Mouse (Mus musculus) cerebellum, adult 8-10 months (tissue): Measurements from ENCODE around the gene Ctf2.

Experiments
- DNase-seq: peaks from one replicate; pipeline ENCODE4 v3.0.0; 2022

The Ctf2 gene

DNA sequence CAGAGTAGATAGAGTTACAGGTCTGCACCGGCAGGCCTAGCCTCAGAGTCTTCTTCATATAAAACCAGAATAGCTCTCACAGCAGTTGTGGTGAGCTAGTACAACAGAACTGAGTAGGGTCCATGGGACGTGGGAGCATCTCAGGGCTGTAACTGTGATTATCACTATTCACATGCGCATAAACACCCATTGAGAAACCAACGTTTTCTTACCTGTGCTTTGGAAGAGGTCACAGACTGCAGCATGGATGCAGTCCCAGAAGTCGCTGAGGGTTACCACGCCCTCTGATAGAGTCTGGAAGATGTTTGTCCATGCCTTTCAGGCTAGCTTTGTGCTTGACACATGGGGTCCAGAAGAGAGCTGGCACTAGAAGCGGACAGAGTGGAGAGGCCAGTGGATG, 21.8 kb upstream of the Ctf2 start:
- no peak for DNase-seq

DNA sequence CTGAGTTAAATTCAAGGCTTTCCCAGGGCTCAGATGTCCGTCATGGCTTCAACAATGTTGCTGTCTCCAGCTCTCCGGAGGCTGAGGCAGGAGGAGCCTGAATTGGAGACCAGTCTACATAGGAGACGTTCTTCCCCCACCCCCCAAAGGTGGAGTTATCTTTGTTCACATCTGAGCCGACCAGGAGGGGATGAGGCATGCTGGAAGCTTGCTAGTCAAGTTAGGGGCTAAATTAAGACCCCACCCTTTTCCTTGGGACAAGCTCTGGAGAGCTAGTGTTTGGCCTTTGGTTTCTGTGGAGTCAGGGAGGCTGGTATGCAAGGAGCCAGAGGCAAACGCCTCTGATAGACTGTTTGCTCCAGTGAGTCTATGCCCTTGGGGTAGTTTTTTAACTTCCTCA, 21.2 kb upstream of the Ctf2 start:
- no peak for DNase-seq

DNA sequence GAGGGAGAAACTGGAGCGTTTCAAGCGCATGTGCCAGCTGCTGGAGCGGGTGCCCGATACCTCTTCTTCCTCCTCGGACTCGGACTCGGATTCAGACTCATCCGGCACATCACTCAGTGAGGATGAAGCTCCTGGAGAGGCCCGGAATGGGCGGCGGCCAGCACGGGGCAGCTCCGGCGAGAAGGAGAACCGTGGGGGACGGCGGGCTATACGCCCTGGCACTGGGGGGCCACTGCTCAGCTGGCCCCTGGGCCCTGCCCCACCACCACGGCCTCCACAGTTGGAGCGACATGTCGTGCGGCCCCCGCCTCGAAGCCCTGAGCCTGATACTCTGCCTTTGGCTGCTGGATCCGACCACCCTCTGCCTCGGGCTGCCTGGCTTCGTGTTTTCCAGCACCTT, 20.1 kb upstream of the Ctf2 start:
- DNase-seq, result peak; percentile 35

DNA sequence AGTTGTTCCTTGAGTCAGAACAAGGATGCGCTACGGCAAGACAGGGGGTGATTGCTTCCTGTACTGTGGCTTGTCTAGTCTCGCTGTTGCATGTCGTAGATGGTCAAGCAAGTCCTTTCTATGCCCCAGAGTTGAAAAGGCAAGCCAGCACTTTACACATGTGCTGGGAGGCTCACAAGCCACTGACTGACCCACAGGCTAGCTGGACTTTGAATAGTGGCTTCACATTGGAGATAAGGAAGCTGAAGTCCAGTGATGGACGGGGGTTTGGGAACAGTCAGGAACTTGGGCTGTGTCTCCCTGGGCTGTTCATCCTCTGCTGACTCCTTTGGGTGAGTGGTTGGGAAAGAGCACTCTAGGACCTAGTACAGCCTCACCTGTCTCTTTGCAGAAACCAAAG, 19.7 kb upstream of the Ctf2 start:
- DNase-seq, result no peak

DNA sequence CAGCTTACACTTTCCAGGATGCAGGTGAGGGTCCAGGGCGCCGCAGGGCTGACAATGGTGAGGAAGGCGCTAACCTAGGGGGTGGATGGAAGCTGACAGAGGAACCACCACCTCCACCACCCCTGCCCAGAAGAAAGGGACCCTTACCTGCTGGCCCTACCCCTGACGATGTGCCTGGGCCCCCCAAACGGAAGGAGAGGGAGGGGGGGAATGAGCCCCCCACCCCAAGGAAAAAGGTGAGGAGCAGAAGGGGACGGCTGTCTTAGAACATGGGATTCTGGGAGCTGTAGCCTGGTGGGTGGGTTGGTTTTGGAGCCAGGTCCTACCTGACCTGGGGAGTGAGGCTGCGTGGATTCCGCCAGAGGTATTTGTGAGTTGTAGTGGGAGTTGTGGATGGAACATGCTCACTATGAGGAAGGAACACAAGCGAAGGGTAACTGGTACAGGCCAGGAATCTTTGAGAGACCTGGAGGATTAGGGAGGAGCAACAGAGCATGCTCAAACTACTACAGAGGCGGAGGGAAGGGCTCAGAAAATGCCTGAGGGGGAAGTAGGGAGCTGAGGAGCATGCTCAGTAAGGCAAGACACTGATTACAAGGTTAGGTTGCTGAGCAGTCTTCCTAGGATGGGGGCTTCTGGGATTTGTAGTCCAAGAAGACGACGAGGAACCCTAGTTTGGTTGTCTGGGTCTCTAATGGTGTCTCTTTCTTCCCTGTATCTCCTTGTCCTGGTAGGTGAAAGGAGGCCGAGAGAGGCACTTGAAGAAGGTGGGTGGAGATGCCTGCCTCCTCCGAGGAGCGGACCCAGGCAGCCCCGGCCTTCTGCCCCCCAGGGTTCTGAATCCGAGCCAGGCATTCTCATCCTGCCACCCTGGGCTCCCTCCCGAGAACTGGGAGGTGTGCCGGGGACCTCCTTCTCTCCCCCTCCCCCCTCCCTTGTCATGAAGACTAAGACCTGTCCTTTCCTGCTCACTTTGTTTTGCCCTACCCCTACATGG, 18.5 kb upstream of the Ctf2 start:
- peak; percentile 42 for DNase-seq

DNA sequence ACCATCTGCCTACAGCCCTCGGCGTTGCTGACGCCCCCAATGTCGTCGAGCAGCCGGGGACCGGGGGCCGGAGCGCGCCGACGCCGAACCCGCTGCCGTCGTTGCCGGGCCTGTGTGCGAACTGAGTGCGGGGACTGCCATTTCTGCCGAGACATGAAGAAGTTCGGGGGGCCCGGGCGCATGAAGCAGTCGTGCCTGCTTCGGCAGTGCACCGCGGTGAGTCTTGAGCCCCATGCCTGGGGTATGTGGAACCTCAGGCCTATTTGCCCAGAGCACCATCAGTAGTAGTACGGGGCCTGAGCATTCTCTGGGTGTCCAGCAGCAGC, 16.2 kb upstream of the Ctf2 start:
- DNase-seq, result no peak

DNA sequence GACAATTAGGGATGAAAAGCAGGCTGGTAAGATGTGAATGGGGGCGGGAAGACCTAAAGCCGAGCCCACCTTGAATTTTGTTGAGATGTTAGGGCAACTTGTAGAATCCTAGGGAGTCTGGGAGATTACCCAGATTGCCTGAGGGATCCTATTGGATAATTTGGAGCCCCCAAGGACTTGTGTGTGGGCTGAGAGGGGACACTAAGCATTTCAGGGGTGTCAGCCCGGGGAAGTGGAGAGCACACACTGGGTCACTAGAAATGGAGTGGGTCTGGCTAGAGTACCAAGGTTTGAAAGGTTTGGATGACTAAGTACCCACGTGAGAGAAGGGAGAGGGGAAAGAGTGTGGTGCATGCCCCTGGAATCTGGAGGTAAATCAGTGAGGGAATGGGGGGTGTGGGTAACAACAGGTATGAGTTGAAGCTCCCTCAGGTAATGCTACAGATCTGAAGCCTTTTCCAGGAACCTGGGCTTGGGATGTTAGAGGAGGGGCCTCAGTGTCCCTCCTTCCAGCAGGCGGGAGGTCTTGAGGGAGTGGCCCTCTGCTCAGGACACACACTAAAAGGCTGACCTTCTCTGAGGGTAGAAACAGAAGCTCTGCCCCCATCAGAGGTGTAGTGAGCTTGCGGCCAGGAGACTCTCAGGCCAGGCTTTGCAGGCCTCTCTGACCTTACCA, 15.7 kb upstream of the Ctf2 start:
- DNase-seq, result peak; percentile 45

DNA sequence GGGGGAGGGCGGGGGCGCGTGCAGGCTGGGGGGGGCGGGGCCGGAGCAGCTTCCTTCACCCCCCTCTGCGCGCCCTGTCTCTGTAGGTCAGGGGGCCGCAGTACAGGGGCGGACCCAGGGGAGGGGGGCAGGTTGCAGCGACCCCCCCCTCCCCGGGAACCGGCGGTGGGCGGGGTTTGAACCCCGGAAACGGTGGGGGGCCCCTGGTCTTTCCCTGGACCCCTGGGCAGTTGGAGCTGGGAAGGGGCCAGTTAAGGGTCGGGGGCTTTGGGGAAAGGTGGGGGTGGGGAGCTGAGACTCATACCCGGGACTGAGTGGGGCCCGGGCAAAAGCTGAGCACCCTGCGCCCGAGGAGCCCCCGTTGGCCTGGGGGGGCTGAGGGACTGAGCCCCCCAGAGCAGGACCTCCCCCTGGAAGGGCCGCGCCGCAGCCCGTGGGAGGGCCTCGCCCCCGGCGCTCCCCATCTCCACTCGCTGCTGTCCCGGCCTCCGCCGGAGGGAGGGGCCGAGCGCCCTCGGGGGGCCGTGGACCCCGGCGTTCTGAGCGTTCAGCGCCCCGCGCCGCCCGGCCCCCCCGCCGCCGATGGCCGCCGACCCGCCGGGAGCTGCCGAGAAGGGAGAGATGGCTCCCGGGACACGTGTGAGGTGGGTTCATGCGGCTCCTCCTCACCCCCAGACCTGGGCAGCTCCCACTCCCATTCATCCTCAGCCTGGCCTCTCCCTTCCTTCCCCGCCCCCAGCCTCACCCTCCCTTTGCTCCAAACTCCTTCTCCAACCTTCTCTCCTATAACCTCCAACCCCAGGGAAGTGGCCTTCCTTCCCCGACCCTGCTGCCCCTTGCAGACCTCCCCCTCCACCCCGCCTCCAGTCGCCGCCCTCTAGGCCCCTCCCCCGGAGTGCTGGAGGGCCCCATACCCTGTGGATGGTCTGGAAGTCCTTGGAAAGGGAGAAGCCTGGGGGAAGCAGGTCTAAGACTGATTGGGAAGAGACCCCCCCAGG, 14.8 kb upstream of the Ctf2 start:
- peak; percentile 69 for DNase-seq

DNA sequence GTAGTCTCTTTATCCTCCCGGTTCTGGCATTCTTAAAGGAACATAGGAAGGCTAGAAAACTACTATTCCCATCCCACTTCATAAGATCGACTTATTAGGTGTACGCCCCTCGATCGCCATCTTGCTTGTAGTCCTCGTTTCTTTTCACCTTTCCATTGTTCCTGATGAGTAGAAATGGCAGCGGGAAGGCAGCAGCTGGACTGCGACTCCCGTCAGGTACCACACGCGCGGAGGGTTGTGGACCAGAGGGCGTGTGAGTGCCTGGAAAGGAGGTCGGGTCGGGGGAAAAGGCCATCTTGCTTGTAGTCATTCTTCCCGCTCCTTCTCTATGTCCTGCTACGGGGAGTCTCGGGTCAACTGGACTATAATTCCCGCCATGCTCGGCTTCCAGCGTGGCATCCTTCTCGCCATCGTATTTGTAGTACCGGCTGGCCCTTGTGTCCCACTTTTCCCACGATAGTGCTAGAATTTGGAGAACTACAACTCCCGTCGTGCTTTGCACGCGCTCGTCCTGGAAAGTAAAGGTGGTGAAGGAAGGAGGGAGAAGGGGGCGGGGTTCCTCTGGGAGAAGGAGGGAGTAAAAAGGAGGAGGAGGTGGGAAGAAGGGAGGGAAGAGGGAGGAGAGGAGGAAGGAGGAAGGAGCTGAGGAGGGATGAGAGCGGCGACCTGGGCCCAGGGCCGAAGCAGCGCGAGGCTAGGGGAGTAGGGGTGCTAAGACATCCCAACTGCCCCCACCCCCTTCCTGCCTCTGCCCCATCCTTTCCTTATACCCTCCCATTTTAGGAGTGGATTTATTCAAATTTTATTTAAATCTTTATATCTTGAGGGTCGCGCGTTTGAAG, 13.9 kb upstream of the Ctf2 start:
- DNase-seq, result peak; percentile 95

DNA sequence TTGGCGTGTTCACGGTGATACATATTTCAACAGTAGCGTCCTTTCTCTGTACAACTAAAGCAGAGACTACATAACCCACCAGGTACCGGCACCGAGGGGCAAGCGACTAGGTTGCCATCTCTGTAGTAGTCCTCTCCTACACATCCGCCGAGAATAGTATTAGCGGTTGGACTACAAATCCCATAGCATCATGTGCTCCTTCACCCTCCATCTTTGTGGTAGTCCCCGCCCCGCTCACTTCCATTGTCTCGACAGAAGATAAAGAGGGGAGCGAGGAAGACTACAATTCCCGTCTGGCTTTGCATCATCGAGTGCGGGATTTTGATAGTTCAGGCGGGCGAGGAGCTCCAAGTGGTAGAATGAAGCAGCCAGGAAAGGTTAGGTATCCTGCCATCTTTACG, 13.3 kb upstream of the Ctf2 start:
- DNase-seq, result peak; percentile 91

DNA sequence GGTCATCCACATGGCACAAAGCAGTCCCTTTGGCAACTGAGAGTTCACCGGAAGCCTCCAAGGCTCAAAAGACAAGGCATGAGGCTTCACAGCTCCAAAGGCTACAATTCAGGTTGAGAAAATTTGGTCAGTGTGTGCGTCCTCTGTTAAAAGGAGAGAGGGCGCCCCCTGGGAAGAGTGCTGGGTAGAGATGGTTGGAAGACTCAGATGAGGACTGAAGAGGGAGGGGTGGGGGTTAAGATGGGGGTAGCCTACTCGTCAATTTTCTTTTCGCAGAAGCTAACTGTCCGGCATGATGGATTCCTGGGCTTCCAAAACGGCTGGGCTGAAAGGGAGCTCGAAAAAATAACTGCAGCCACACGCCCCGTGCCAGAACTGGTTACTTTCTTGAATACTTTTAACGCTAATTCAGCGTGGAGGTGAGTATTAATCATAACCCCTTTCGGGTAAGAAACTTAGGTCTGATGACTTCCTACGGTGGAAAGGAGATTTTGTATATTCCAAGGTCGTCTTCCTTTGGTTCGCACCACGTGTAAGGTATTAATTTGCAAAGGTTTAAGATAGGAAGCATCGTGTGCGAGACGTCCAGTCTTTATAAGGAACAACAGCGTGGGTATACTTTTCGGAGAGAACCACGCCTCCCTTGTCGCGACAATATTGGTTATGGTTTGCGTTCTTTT, 12.5 kb upstream of the Ctf2 start, which contains the start of gene Fbxl19:
Fbxl19 (plus strand) TSS at position 178 of the 680 bp plus-strand sequence.
- peak; percentile 80 for DNase-seq

DNA sequence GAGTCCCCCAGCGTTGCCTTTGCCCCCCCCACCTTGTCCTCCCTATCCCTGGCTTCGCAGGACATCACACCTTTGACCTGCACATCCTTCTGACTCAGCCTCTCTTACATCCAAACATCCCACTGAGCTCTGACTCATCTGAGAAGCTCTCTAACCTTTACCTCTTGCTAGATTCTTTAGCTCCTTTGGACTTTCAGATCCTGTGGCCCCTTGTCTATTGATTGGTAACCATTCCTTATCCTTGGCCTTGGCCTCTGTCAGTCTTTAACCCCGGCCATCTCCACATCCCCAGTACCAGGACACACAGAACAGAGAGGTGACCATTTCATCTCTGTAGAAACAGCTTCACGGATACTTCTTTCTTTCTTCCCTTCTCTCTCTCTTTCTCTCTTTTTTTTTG, 1.8 kb downstream of the Ctf2 start:
- DNase-seq, result no peak

DNA sequence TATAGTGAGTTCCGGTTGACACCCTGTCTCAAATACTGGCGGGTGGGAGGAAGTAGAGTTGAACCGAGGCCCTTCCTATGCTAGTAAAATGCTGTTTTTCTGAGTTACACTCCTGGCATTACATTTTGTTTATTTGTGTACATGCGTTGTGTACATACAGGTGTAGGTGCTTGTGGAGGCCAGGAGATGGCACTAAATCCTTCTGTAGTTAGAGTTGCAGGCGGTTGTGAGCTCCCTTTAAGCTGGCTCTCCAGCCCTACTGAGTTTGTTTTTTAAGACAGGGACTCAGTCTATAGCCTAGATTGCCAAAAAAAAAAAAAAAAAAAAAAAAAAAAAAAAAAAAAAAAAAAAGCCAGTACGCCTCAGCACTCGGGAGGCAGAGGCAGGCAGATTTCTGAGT, 4.1 kb downstream of the Ctf2 start:
- no peak for DNase-seq

DNA sequence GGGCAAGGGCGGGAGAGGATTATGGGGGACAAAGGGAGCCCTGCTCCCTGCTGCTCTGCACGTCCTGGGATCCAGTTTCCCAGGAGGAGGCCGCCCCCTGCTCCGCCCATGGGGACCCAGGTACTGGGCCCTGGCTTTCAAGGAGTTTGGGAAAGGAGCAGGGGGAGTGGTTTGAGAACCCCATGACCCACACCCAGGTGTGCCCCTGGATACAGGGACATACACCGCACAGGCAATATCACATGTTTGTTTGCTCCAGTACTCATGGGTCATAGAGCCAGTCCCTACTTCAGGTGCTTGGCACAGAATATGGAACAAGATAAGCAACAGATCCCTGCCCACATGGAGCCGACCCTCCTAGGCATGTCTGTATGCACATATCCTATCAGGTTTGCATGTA, 6.0 kb downstream of the Ctf2 start:
- no peak for DNase-seq

DNA sequence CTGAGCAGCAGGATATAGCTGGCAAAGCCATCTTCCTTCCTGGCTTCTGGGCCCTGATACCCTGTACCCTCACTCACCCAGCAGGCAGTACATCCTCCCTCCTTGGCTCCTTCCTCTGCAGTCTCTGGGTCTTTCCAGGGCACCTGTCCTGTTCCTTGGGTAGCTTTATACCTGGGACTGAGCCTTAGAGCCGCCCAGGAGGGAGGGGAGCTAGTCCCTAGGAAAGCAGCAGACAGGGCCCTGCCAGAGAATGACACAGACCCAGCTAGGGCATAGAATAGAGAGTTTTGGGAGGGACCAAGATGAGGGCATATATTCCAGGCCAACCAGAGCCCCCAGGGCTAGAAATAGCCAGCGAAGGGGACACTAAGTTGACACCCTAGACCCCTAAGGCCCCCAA, 6.5 kb downstream of the Ctf2 start:
- DNase-seq, result no peak

DNA sequence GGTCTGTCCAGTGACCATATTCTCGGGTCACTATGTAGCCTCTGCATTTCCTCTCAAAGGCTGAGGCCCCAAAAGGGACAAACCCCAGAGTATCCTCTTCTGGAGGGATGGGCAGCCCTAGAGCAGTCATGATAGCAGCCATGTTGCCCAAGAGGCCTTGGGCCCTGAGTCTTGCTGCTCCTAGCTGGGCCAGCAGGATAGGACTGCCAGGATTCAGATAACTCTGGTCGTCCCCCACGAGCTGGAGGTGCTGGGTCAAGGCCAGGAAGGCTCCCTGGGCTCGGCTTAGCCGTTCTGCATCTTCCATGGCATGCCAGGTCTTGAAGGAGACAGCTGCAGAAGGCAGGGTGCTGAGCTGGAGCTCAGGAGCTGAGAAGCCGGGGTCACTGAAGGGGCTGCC, 12.7 kb downstream of the Ctf2 start:
- DNase-seq, result no peak

DNA sequence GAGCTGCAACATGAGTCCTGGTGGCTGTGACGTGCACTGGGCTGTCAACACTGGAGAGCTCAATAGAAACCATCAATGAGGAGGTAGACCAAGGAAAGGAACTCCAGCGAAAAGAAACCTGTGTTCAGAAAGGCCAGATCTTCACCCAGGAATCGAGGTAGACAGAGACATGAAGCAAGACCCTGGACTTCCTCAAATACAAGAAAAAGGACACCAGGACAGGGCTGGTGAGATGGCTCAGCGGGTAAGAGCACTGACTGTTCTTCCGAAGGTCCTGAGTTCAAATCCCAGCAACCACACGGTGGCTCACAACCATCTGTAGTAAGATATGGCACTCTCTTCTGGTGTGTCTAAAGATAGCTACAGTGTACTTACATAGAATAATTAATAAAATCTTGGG, 13.6 kb downstream of the Ctf2 start:
- no peak for DNase-seq

DNA sequence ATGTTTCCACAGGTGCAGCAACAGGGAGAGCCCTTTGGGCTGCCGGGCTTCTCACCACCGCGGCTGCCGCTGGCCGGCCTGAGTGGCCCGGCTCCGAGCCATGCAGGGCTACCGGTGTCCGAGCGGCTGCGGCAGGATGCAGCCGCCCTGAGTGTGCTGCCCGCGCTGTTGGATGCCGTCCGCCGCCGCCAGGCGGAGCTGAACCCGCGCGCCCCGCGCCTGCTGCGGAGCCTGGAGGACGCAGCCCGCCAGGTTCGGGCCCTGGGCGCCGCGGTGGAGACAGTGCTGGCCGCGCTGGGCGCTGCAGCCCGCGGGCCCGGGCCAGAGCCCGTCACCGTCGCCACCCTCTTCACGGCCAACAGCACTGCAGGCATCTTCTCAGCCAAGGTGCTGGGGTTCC, 15.0 kb downstream of the Ctf2 start:
- peak; percentile 80 for DNase-seq

DNA sequence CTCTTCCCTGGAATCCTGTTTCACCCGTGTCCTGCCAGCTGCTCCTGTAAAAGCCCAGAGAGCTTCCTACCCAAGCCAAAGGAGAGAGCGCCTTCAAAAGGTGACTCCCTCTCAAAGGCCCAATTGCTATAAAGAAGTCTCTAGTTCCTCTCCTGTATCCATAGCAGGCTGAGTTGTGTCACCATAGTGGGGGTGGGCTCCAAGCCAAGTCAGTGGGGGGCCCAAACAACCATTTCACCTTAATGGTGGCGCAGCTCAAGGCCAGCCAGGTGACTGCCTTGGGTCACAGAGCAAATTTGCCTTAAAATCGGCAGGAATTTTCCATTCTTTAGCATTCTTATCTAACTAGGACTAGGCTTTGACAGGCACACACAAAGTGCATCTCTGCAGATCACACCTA, 17.1 kb downstream of the Ctf2 start:
- DNase-seq, result no peak

DNA sequence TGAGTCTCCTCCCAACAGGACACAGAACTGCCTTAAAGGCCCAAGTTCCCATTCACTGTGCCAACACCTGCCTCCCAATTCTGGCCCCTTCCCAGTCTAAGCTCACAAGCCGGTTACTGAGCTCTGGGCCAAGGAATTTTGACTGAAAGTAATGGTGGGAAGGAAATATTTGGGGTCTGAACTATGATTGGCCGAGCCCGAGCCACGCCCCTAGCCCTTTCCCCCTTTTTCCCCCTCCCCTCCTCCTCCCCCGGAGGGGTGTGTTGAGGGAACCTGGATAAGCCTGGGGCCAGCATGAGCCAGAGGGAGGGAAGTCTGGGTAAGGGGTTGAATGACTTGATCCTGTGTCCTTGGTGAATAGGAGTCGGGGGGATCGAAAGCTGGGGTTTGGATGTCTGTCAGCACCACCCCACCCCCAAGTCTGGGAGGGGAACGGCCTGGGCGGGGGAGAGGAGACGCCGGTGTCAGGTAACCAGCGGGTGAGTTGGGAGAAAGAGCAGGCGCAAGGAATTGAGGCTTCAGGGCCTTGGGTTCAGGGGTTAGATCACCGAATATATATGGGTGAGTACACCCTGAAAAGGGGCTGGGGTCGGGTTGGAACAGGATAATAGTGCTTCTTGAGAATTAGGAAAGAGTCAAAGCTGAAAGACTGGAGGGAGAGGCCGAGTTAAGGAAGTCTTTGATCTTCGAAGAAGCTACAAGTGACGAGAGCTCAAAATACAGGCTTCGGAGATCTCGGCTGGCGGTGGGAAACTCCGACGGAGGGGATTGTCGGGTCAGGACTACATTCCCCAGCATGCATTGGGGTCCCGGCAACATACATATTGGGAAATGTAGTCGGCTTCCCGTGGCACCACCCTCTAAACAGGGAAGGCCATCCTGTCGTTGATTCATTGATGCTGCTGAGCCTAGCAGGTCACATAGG, 19.2 kb downstream of the Ctf2 start, which contains the start of gene Ctf1:
Ctf1 (plus strand) TSS at position 276 of the 925 bp plus-strand sequence.
- DNase-seq, result peak; percentile 76
